Comparison of ENCODE assay signal across 9 mouse cellular contexts in genomic region chr10:8242336-8242735, GRCm38 (mm10).
DNase-seq lines count a peak whose midpoint lies in the region; ATAC-seq lines count a peak whose summit lies in the region.
"Had no signal": no experiment of that assay in that cellular context is flagged by ENCODE, and none has a peak within 500 bp of the region (broad histone marks: within the 10 kb centered on the region; RNA-seq: fewer than 3 reads in every experiment).

No protein-coding gene starts in this region.

- H3K36me3 ChIP-seq in hindbrain, embryonic 15.5 days: no peaks in the 10 kb centered on the region
- H3K36me3 ChIP-seq in limb, embryonic 11.5 days (ENCODE audit: control insufficient read depth, insufficient read depth, low read length): no peaks in the 10 kb centered on the region
- H3K36me3 ChIP-seq: neural tube, embryonic 12.5 days had no signal

- no peak overlapping the region for H3K4me3 ChIP-seq in hindbrain, embryonic 15.5 days
- no peak overlapping the region for H3K4me3 ChIP-seq in limb, embryonic 11.5 days (ENCODE audit: low read depth, low read length)
- H3K4me3 ChIP-seq: neural tube, embryonic 12.5 days had no signal

- H3K9ac ChIP-seq in hindbrain, embryonic 15.5 days: no peak overlapping the region
- no peak overlapping the region for H3K9ac ChIP-seq in limb, embryonic 11.5 days (ENCODE audit: low read length)
- H3K9ac ChIP-seq: neural tube, embryonic 12.5 days had no signal

- H3K4me2 ChIP-seq in hindbrain, embryonic 15.5 days: no peak overlapping the region
- H3K4me2 ChIP-seq in limb, embryonic 11.5 days (ENCODE audit: low read depth, severe bottlenecking): no peak overlapping the region
- H3K4me2 ChIP-seq: neural tube, embryonic 12.5 days had no signal

- DNase-seq in ovary, postnatal 10 days (ENCODE audit: low spot score): peak; percentile 41
- DNase-seq in ovary, adult 18-20 months (ENCODE audit: low spot score): no peak
- DNase-seq in adrenal gland, adult (ENCODE audit: inconsistent age in 2 of 2, low spot score in 1 of 2): peak; percentile 29 to 85
- DNase-seq in embryo, embryonic 10.5 days (ENCODE audit: low spot score): peak; percentile 76
- DNase-seq in limb, embryonic 11.5 days (ENCODE audit: low spot score): peak; percentile 73
- DNase-seq in right cerebral cortex, adult 18-20 months: peak; percentile 54

- H3K27ac ChIP-seq in hindbrain, embryonic 15.5 days (replicated peaks): no peak overlapping the region
- H3K27ac ChIP-seq in limb, embryonic 11.5 days (replicated peaks; ENCODE audit: low read depth, low read length): no peak overlapping the region
- H3K27ac ChIP-seq: neural tube, embryonic 12.5 days had no signal

- H3K9me3 ChIP-seq in hindbrain, embryonic 15.5 days: no peaks in the 10 kb centered on the region
- H3K9me3 ChIP-seq in limb, embryonic 11.5 days (ENCODE audit: control insufficient read depth, low read length): no peaks in the 10 kb centered on the region
- H3K9me3 ChIP-seq: neural tube, embryonic 12.5 days had no signal

- WGBS in hindbrain, embryonic 15.5 days: 13% methylated on average over 4 of the region's 4 CpGs
- WGBS in limb, embryonic 11.5 days: 16% methylated on average over 4 of the region's 4 CpGs

- ATAC-seq in hindbrain, embryonic 15.5 days (ENCODE audit: low FRiP score, low read depth): 0 out of 2 replicates have a peak, but pooled peaks have one; percentile 54
- no peak for ATAC-seq in limb, embryonic 11.5 days (ENCODE audit: insufficient number of reproducible peaks, low FRiP score, low TSS enrichment, low read depth)
- no peak; the same call in 1 of the 2 replicates for ATAC-seq in megakaryocyte-erythroid progenitor cell, adult 5-6 weeks (replicated peaks; ENCODE audit: low FRiP score, low TSS enrichment, poor library complexity, severe bottlenecking)

- H3K27me3 ChIP-seq in hindbrain, embryonic 15.5 days: no peaks in the 10 kb centered on the region
- H3K27me3 ChIP-seq in limb, embryonic 11.5 days (ENCODE audit: control insufficient read depth, insufficient read depth, low read length): no peaks in the 10 kb centered on the region
- H3K27me3 ChIP-seq: neural tube, embryonic 12.5 days had no signal

- H3K4me1 ChIP-seq in hindbrain, embryonic 15.5 days (replicated peaks): no peaks in the 10 kb centered on the region
- H3K4me1 ChIP-seq in limb, embryonic 11.5 days (ENCODE audit: control insufficient read depth, insufficient read depth, low read length): no peaks in the 10 kb centered on the region
- H3K4me1 ChIP-seq: neural tube, embryonic 12.5 days had no signal
